Mouse (Mus musculus) gastrocnemius, adult 2 months (tissue): ENCODE measurements around the gene Zfp777. TPM values are rescaled to one million over a fixed set of nuclear protein-coding genes. Genes with fewer than 3 reads are reported as not detected.

Source experiments
- DNase-seq: peaks from one replicate; pipeline ENCODE4 v3.0.0; 2022
- H3K27ac ChIP-seq: fragments of 200-600 bp; 2 replicates; pipeline ENCODE4 v1.8.1; 2022; ENCODE audit warnings: mild to moderate bottlenecking
- H3K4me3 ChIP-seq: fragments of 200-600 bp; 2 replicates; pipeline ENCODE4 v1.8.1; 2022; ENCODE audit warnings: mild to moderate bottlenecking, moderate library complexity
- CTCF ChIP-seq: fragments of 200-600 bp; IDR thresholded peaks from 2 replicates; pipeline ENCODE4 v1.8.1; 2022; ENCODE audit warnings: antibody characterized with exemption, mild to moderate bottlenecking, moderate library complexity
- intact Hi-C: fragments of 180-260 bp; cut with DNase I; formaldehyde crosslinking; loops from one replicate; pipeline ENCODE4 v1.15.1; 2025
- microRNA-seq: library from miRNA; unstranded; fragments of <30 nt; microRNA quantifications from one replicate; pipeline ENCODE4 v1.2.0, GENCODE M21; 2021
- total RNA-seq, 2 experiments: library from RNA; stranded (reverse); gene quantifications; 2 replicates each; pipeline ENCODE4 v1.2.3; 2021

The Zfp777 gene
- total RNA-seq, 2 experiments from 2014 or later, result 18.3 to 20.4 TPM

DNA sequence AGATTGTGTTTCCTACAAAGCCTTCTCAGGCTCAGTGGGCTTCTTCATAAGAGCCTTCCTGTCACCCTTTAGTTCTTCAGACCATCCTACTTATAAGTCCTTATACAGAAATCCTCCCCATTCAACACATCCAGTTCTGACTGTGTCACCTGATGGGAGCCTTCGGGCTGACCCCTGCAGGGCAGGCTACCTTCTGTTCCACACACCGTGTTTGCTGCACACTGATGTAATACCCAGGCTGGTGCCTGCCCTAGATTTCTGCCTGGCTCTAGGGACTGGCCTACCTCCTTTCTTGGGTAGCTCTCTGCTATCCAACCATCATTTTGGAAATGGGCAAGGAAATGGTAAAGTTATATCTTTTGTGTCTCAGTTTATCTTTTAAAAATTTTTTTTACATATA lies 26.0 kb downstream of the Zfp777 start:
- no peak overlapping the region for H3K4me3 ChIP-seq
- no peak for DNase-seq
- intact Hi-C loops, result no loop called here
- no peak for TF ChIP-seq CTCF
- H3K27ac ChIP-seq, result no peak overlapping the region

DNA sequence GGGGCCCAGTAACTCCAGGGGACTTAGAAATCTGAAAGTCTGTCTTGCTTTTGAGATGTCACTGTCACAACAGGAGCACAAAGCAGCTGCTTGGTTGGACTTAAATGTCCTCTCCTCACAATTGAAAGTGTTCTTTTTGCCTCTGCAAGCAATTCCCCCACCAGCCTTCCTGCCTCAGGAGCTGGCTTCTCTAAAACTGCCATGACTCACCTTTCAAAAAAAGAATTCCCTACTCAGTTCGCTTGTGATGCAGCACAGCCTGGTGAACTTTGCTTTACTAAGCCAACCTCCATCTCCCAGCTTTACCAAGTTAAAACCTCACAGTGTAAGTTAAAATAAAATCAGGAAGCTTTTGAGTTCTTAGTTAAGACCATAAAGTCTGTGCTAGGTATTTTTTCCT lies 27.0 kb downstream of the Zfp777 start:
- TF ChIP-seq CTCF, result no peak
- intact Hi-C loops, result no loop called here
- no peak overlapping the region for H3K4me3 ChIP-seq
- no peak for DNase-seq
- no peak overlapping the region for H3K27ac ChIP-seq

GRCm38 (mm10) chr6:48020006-48020405 lies 28.7 kb downstream of the Zfp777 start:
- intact Hi-C loops, result no loop called here
- no peak for TF ChIP-seq CTCF

DNA sequence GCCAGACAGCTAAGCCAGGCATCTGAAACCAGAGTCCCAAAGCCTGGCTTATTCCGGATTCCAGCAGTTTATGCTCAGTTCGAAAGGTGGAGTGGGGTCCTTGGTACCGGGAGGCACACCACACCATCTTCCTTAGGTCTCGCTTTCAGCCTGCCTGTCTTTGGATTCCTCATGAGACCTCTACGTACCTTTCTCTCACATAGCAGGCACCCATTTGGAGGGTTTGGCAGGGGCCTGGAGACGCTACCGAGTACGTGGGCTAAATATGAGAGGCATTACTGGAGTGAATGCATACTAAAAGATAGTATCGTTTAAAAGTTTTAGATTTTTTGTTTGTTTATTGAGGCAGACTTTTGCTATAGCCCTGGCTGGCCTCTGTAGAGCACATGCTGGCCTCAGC lies 31.9 kb downstream of the Zfp777 start:
- no peak for DNase-seq
- no peak overlapping the region for H3K27ac ChIP-seq
- no peak for TF ChIP-seq CTCF
- intact Hi-C loops, result loop anchor here (5.0 to 10.0 kb wide), 2 partner anchors 70 to 142 kb away; partner anchors contain the start of genes Zfp282 and Zfp746
- H3K4me3 ChIP-seq, result no peak overlapping the region

More at GRCm38 (mm10) chr6:48020006-48020405, 28.7 kb downstream of the Zfp777 start:
- Histone ChIP-seq H3K4me3 (no peak overlapping the region), H3K27ac (no peak overlapping the region)
- DNase-seq, result no peak

GRCm38 (mm10) chr6:48016090-48016521 lies 32.6 kb downstream of the Zfp777 start:
- H3K27ac ChIP-seq, result no peak overlapping the region; the same call in 1 of the 2 replicates
- intact Hi-C loops, result loop anchor here (5.0 to 10.0 kb wide), 2 partner anchors 71 to 141 kb away; partner anchors contain the start of genes Zfp282 and Zfp746
- TF ChIP-seq CTCF, result peak; percentile 90; the same call in 1 of the 2 replicates
- peak; percentile 81 for DNase-seq
- peak overlapping the region; percentile 71 for H3K4me3 ChIP-seq

DNA sequence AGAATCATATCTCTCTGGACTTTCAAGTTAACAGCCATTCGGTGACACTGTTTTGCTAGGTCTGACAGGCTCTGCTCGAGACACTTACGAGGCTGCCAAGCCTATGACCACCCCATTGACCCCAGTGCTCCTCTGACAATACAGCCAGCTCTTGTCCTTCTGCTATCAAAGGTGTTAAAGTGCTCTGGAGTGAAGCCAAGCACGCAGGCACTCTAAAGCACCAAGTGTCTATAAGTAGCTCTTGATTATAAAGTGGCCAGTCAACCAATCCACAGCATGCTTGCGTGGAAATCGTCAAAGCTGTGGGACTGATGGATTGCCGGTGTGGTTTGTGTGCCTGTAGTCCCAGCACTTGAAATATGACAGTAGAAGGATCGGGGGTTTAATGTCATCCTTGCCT lies 38.0 kb downstream of the Zfp777 start:
- intact Hi-C loops, result loop anchor here (10.0 kb wide), 1 partner anchor 136 kb away; the partner anchor contains the start of gene Zfp282
- TF ChIP-seq CTCF, result no peak
- no peak overlapping the region for H3K27ac ChIP-seq
- no peak for DNase-seq
- no peak overlapping the region for H3K4me3 ChIP-seq

DNA sequence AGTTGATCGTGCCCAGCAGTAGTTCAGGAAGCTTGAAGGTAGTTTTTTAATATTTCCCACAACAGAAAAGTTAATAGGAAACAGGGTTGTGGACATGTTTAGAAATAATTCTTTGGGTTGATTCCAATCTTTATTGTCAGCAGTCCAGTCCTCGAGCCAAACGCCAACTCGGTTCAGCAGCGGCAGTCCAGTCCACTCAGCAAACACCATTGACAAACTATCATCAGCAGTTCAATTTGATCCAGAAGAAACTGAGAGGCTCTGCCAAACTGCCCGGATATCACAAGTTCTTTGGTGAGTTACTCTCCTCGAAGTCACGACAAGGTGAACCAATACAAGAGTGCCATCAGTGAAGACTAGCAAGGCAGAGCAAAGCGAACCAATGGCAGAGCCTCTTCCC lies 53.0 kb downstream of the Zfp777 start:
- H3K4me3 ChIP-seq, result no peak overlapping the region
- TF ChIP-seq CTCF, result no peak
- H3K27ac ChIP-seq, result no peak overlapping the region
- DNase-seq, result no peak
- intact Hi-C loops, result no loop called here

- intact Hi-C loops, result no loop called here
- TF ChIP-seq CTCF, result no peak
- no peak overlapping the region for H3K27ac ChIP-seq
- DNase-seq, result no peak
- no peak overlapping the region for H3K4me3 ChIP-seq
These were observed 64.8 kb downstream of the Zfp777 start for GRCm38 (mm10) chr6:47983936-47984335.

- no peak overlapping the region for H3K4me3 ChIP-seq
- H3K27ac ChIP-seq, result peak overlapping the region; percentile 63; the same call in 1 of the 2 replicates
- intact Hi-C loops, result no loop called here
- DNase-seq, result peak; percentile 79
- TF ChIP-seq CTCF, result peak; percentile 67
These were observed 69.8 kb downstream of the Zfp777 start for GRCm38 (mm10) chr6:47978897-47979368.

DNA sequence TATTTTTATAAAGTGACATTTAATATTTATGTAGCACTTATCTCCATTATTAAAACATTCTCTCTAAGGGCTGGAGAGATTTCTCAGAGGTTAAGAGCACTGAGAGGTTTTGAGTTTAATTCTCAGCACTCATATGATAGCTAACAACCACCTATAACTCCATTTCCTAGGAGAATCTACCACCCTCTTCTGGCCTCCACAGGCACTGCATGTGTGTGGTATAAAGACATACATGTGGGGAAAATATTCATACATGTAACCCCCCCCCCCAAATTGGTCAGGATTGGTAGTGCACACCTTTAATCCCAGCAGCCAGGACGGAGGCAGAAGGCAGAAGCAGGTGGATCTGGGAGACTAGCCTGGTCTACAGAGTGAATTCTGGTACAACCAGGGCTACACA lies 74.1 kb downstream of the Zfp777 start:
- peak; percentile 22; the same call in 1 of the 2 replicates for TF ChIP-seq CTCF
- intact Hi-C loops, result no loop called here

More for the DNA sequence above, 74.1 kb downstream of the Zfp777 start:
- H3K4me3 ChIP-seq, result no peak overlapping the region
- H3K27ac ChIP-seq, result no peak overlapping the region
- no peak for DNase-seq

Small RNA genes within 50 kb of the gene (microRNA-seq; reads per million reads assigned to microRNA genes)
- not detected for gene Gm24563

Other genes with a start within 250 kb of the Zfp777 start
- 10 to 100 TPM; 11.2 to 18.9 TPM for gene Pdia4, start 235.5 kb downstream of the Zfp777 start, total RNA-seq
- gene Zfp786, start 218.0 kb downstream of the Zfp777 start, total RNA-seq, result 1 to 10 TPM in 1 of 2 experiments, under 1 TPM in 1; 0.42 to 1.2 TPM
- gene Zfp398, start 213.2 kb downstream of the Zfp777 start, total RNA-seq, result 1 to 10 TPM; 5.7 to 6.5 TPM
- gene Zfp282, start 171.7 kb downstream of the Zfp777 start, total RNA-seq, result 1 to 10 TPM; 6.1 to 6.6 TPM
- 1 to 10 TPM; 7.8 to 10.0 TPM for gene Zfp212, start 128.4 kb downstream of the Zfp777 start, total RNA-seq
- 1 to 10 TPM; 5.2 to 7.6 TPM for gene Zfp956, start 95.5 kb downstream of the Zfp777 start, total RNA-seq
- 10 to 100 TPM; 10.8 to 12.4 TPM for gene Zfp746, start 37.7 kb upstream of the Zfp777 start, total RNA-seq